Mouse (Mus musculus): ENCODE results near the gene Tada3. TPM values are rescaled to one million over a fixed set of nuclear protein-coding genes. Genes with fewer than 3 reads are reported as not detected.

Gene Tada3
- polyA plus RNA-seq (2015; fragmentation: Nextera tagmentation; extraction: Ambion mirVana), result 40.3 and 41.1 TPM in 2 replicates

- WGBS, result under 1% methylated on average over 61 of the region's 61 CpGs
- Histone ChIP-seq H3K4me3 (ENCODE audit: low read length) (peak within 1 kb of the TSS; percentile 95), H3K4me2 (ENCODE audit: low read depth, low read length) (peak within 1 kb of the TSS; percentile 76), H3K9me3 (replicated peaks; ENCODE audit: control insufficient read depth, low read length) (no peaks in the 10 kb centered on the region), H3K4me1 (ENCODE audit: control insufficient read depth, insufficient read depth, low read length) (peaks cover 15% of the 10 kb centered on the region), H3K27ac (ENCODE audit: low read length) (peak within 1 kb of the TSS; percentile 97), H3K9ac (ENCODE audit: low read length) (peak within 1 kb of the TSS; percentile 89), H3K36me3 (ENCODE audit: control insufficient read depth, insufficient read depth) (peaks cover 33% of the 10 kb centered on the region), H3K27me3 (ENCODE audit: control insufficient read depth, insufficient read depth, low read length) (no peaks in the 10 kb centered on the region)
- ATAC-seq (replicated peaks; ENCODE audit: extremely low read depth, insufficient read depth, low FRiP score), result peak; percentile 95
These were observed at the start of gene Tada3, which contains the start of gene Arpc4 for GRCm38 (mm10) chr6:113377496-113378385. Tada3 (minus strand) TSS chr6:113377883. Arpc4 (plus strand) TSS chr6:113378115.

- no peaks in the 10 kb centered on the region for H3K27me3 ChIP-seq (ENCODE audit: control insufficient read depth, insufficient read depth, low read length)
- WGBS, result 51% methylated on average over 3 of the region's 3 CpGs
- H3K4me1 ChIP-seq (ENCODE audit: control insufficient read depth, insufficient read depth, low read length), result no peaks in the 10 kb centered on the region
- peaks cover 4% of the 10 kb centered on the region; the same call in 1 of the 2 replicates for H3K9me3 ChIP-seq (replicated peaks; ENCODE audit: control insufficient read depth, low read length)
- ATAC-seq (replicated peaks; ENCODE audit: extremely low read depth, insufficient read depth, low FRiP score), result 0 out of 2 replicates have a peak, but pooled peaks have one; percentile 10
- H3K9ac ChIP-seq (ENCODE audit: low read length), result no peak overlapping the region
- no peaks in the 10 kb centered on the region for H3K36me3 ChIP-seq (ENCODE audit: control insufficient read depth, insufficient read depth)
- no peak overlapping the region for H3K4me3 ChIP-seq (ENCODE audit: low read length)
- no peak overlapping the region for H3K4me2 ChIP-seq (ENCODE audit: low read depth, low read length)
- no peak overlapping the region for H3K27ac ChIP-seq (ENCODE audit: low read length)
These were observed 49.7 kb upstream of the Tada3 start for GRCm38 (mm10) chr6:113427397-113427796.

GRCm38 (mm10) chr6:113426696-113427095 lies 49.0 kb upstream of the Tada3 start:
- Histone ChIP-seq H3K4me1 (ENCODE audit: control insufficient read depth, insufficient read depth, low read length) (no peaks in the 10 kb centered on the region), H3K4me2 (ENCODE audit: low read depth, low read length) (no peak overlapping the region), H3K9me3 (replicated peaks; ENCODE audit: control insufficient read depth, low read length) (peaks cover 4% of the 10 kb centered on the region; the same call in 1 of the 2 replicates), H3K27ac (ENCODE audit: low read length) (no peak overlapping the region), H3K4me3 (ENCODE audit: low read length) (no peak overlapping the region), H3K27me3 (ENCODE audit: control insufficient read depth, insufficient read depth, low read length) (no peaks in the 10 kb centered on the region), H3K36me3 (ENCODE audit: control insufficient read depth, insufficient read depth) (no peaks in the 10 kb centered on the region), H3K9ac (ENCODE audit: low read length) (no peak overlapping the region)
- ATAC-seq (replicated peaks; ENCODE audit: extremely low read depth, insufficient read depth, low FRiP score), result no peak
- 84% methylated on average over 4 of the region's 4 CpGs for WGBS

GRCm38 (mm10) chr6:113424187-113424586 lies 46.5 kb upstream of the Tada3 start:
- Histone ChIP-seq H3K4me3 (ENCODE audit: low read length) (no peak overlapping the region), H3K4me1 (ENCODE audit: control insufficient read depth, insufficient read depth, low read length) (no peaks in the 10 kb centered on the region), H3K27me3 (ENCODE audit: control insufficient read depth, insufficient read depth, low read length) (no peaks in the 10 kb centered on the region), H3K27ac (ENCODE audit: low read length) (no peak overlapping the region), H3K36me3 (ENCODE audit: control insufficient read depth, insufficient read depth) (no peaks in the 10 kb centered on the region), H3K9ac (ENCODE audit: low read length) (no peak overlapping the region), H3K9me3 (replicated peaks; ENCODE audit: control insufficient read depth, low read length) (peaks cover 4% of the 10 kb centered on the region; the same call in 1 of the 2 replicates), H3K4me2 (ENCODE audit: low read depth, low read length) (no peak overlapping the region)
- ATAC-seq (replicated peaks; ENCODE audit: extremely low read depth, insufficient read depth, low FRiP score), result no peak
- 73% methylated on average over 7 of the region's 7 CpGs for whole genome bisulfite sequencing

GRCm38 (mm10) chr6:113423000-113423399 lies 45.3 kb upstream of the Tada3 start:
- no peaks in the 10 kb centered on the region for H3K27me3 ChIP-seq (ENCODE audit: control insufficient read depth, insufficient read depth, low read length)
- peaks cover 8% of the 10 kb centered on the region for H3K4me1 ChIP-seq (ENCODE audit: control insufficient read depth, insufficient read depth, low read length)
- H3K9ac ChIP-seq (ENCODE audit: low read length), result no peak overlapping the region
- H3K9me3 ChIP-seq (replicated peaks; ENCODE audit: control insufficient read depth, low read length), result peaks cover 4% of the 10 kb centered on the region; the same call in 1 of the 2 replicates
- no peak overlapping the region for H3K27ac ChIP-seq (ENCODE audit: low read length)
- no peak for ATAC-seq (replicated peaks; ENCODE audit: extremely low read depth, insufficient read depth, low FRiP score)
- H3K4me2 ChIP-seq (ENCODE audit: low read depth, low read length), result no peak overlapping the region
- 54% methylated on average over 4 of the region's 4 CpGs for WGBS
- no peak overlapping the region for H3K4me3 ChIP-seq (ENCODE audit: low read length)
- H3K36me3 ChIP-seq (ENCODE audit: control insufficient read depth, insufficient read depth), result no peaks in the 10 kb centered on the region

- peak; percentile 98 for ATAC-seq (replicated peaks; ENCODE audit: extremely low read depth, insufficient read depth, low FRiP score)
- Histone ChIP-seq H3K4me1 (ENCODE audit: control insufficient read depth, insufficient read depth, low read length) (peaks cover 8% of the 10 kb centered on the region), H3K4me3 (ENCODE audit: low read length) (peak within 1 kb of the TSS; percentile 78), H3K27ac (ENCODE audit: low read length) (peak within 1 kb of the TSS; percentile 58), H3K4me2 (ENCODE audit: low read depth, low read length) (peak within 1 kb of the TSS; percentile 93), H3K9ac (ENCODE audit: low read length) (peak within 1 kb of the TSS; percentile 85), H3K9me3 (replicated peaks; ENCODE audit: control insufficient read depth, low read length) (no peaks in the 10 kb centered on the region), H3K36me3 (ENCODE audit: control insufficient read depth, insufficient read depth) (no peaks in the 10 kb centered on the region), H3K27me3 (ENCODE audit: control insufficient read depth, insufficient read depth, low read length) (no peaks in the 10 kb centered on the region)
- under 1% methylated on average over 25 of the region's 25 CpGs for WGBS
These were observed 41.5 kb upstream of the Tada3 start, which contains the start of gene Rpusd3 for GRCm38 (mm10) chr6:113419199-113419587. Rpusd3 (minus strand) TSS chr6:113419340.

- H3K36me3 ChIP-seq (ENCODE audit: control insufficient read depth, insufficient read depth), result no peaks in the 10 kb centered on the region
- H3K4me1 ChIP-seq (ENCODE audit: control insufficient read depth, insufficient read depth, low read length), result peaks cover 8% of the 10 kb centered on the region
- WGBS, result 11% methylated on average over 16 of the region's 16 CpGs
- ATAC-seq (replicated peaks; ENCODE audit: extremely low read depth, insufficient read depth, low FRiP score), result peak; percentile 25; the same call in 1 of the 2 replicates
- peak overlapping the region; percentile 85 for H3K9ac ChIP-seq (ENCODE audit: low read length)
- H3K4me3 ChIP-seq (ENCODE audit: low read length), result peak overlapping the region; percentile 78
- H3K27me3 ChIP-seq (ENCODE audit: control insufficient read depth, insufficient read depth, low read length), result no peaks in the 10 kb centered on the region
- H3K9me3 ChIP-seq (replicated peaks; ENCODE audit: control insufficient read depth, low read length), result no peaks in the 10 kb centered on the region
- peak overlapping the region; percentile 93 for H3K4me2 ChIP-seq (ENCODE audit: low read depth, low read length)
- peak overlapping the region; percentile 58 for H3K27ac ChIP-seq (ENCODE audit: low read length)
These were observed 40.9 kb upstream of the Tada3 start for GRCm38 (mm10) chr6:113418441-113419198.

GRCm38 (mm10) chr6:113416416-113416815 lies 38.7 kb upstream of the Tada3 start:
- Histone ChIP-seq H3K36me3 (ENCODE audit: control insufficient read depth, insufficient read depth) (no peaks in the 10 kb centered on the region), H3K9ac (ENCODE audit: low read length) (no peak overlapping the region), H3K9me3 (replicated peaks; ENCODE audit: control insufficient read depth, low read length) (no peaks in the 10 kb centered on the region), H3K27me3 (ENCODE audit: control insufficient read depth, insufficient read depth, low read length) (no peaks in the 10 kb centered on the region), H3K4me1 (ENCODE audit: control insufficient read depth, insufficient read depth, low read length) (peaks cover 8% of the 10 kb centered on the region), H3K4me2 (ENCODE audit: low read depth, low read length) (no peak overlapping the region), H3K4me3 (ENCODE audit: low read length) (no peak overlapping the region), H3K27ac (ENCODE audit: low read length) (no peak overlapping the region)
- 60% methylated on average over 5 of the region's 5 CpGs for WGBS
- no peak for ATAC-seq (replicated peaks; ENCODE audit: extremely low read depth, insufficient read depth, low FRiP score)
